ENCODE assay signal across 21 mouse cellular contexts in the genomic region with DNA sequence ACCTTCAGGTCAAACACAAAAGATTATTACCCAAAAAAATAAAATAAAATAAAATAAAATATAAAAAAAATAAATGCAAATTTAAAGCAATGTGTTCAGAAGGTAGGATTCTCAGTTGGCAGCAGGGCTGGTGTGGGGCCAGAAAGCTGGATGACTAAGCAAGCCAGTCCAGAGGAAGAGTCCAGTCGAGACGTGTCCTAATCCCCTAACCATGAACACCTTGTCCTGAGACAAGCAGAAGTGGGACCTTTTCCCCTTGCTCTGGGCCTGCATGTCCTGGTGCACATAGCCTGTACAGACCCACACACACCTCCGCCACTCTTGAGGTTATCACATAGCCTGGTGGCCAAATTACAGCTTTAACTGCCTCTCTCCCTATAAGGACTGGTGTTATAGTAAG. TPM values are rescaled to one million over a fixed set of nuclear protein-coding genes. Genes with fewer than 3 reads are reported as not detected.
A peak's percentile ranks its signal among the peaks of the same experiment; 100 is the strongest.
DNase-seq lines count a peak whose midpoint lies in the region; ATAC-seq and TF ChIP-seq lines count a peak whose summit lies in the region.
"Had no signal": no experiment of that assay in that cellular context is flagged by ENCODE, and none has a peak within 500 bp of the region (broad histone marks: within the 10 kb centered on the region; RNA-seq: fewer than 3 reads in every experiment).

No protein-coding gene starts in this region.

- TF ChIP-seq POLR2A in MEL (IDR thresholded peaks at IDR 0.05; ENCODE audit: control insufficient read depth in 1 of 2, insufficient read depth in 1 of 2, low read depth in 1 of 2, low read length in 2 of 2, poor library complexity in 1 of 2) = no peak

- H3K4me1 ChIP-seq in MEL (ENCODE audit: control insufficient read depth in 1 of 2, insufficient read depth in 2 of 2, low read length in 2 of 2) = peaks cover 13 to 28% of the 10 kb centered on the region in 2 experiments
- H3K4me1 ChIP-seq: hindbrain, embryonic 12.5 days; kidney, embryonic 15.5 days had no signal

- peaks cover 19% of the 10 kb centered on the region for H3K79me2 ChIP-seq in MEL (ENCODE audit: control insufficient read depth, insufficient read depth, low read length, poor library complexity)

- H3K27me3 ChIP-seq in MEL (ENCODE audit: control insufficient read depth in 1 of 2, insufficient read depth in 2 of 2, low read length in 2 of 2) = no peaks in the 10 kb centered on the region
- H3K27me3 ChIP-seq: embryonic facial prominence, embryonic 15.5 days; hindbrain, embryonic 12.5 days; kidney, embryonic 15.5 days had no signal

- H3K4me3 ChIP-seq in MEL (ENCODE audit: control insufficient read depth in 1 of 2, insufficient read depth in 1 of 2, low read depth in 2 of 2, low read length in 2 of 2) = no peak overlapping the region
- H3K4me3 ChIP-seq: embryonic facial prominence, embryonic 15.5 days; hindbrain, embryonic 12.5 days; kidney, embryonic 15.5 days had no signal

- H3K9ac ChIP-seq in MEL (ENCODE audit: control insufficient read depth, low read depth, low read length, poor library complexity, severe bottlenecking) = no peak overlapping the region
- H3K9ac ChIP-seq: embryonic facial prominence, embryonic 15.5 days; forebrain, postnatal 0 days; hindbrain, embryonic 12.5 days; kidney, embryonic 15.5 days had no signal

- no peak overlapping the region; the same call in 1 of the 2 replicates for H3K27ac ChIP-seq in MEL (ENCODE audit: control insufficient read depth, low read depth, low read length)
- H3K27ac ChIP-seq: embryonic facial prominence, embryonic 15.5 days; hindbrain, embryonic 12.5 days; kidney, embryonic 15.5 days; stomach, postnatal 0 days had no signal

- no peak for TF ChIP-seq EP300 in MEL (IDR thresholded peaks at IDR 0.05; ENCODE audit: low read depth in 1 of 2, low read length in 2 of 2)

- no peaks in the 10 kb centered on the region for H3K9me3 ChIP-seq in MEL (replicated peaks; ENCODE audit: insufficient read depth, low read length)
- H3K9me3 ChIP-seq: embryonic facial prominence, embryonic 15.5 days; hindbrain, embryonic 12.5 days; kidney, embryonic 15.5 days had no signal

- no peak for TF ChIP-seq CTCF in MEL (IDR thresholded peaks at IDR 0.05 in 2 of 3, conservative IDR thresholded peaks at IDR 0.05 in 1 of 3; ENCODE audit: control insufficient read depth in 1 of 3, insufficient read depth in 1 of 3, low read depth in 2 of 3, low read length in 3 of 3, poor library complexity in 1 of 3, severe bottlenecking in 1 of 3)

- peak; percentile 36 to 44 for DNase-seq in adrenal gland, postnatal 36 days
- no peak for DNase-seq in adrenal gland, adult 8-10 months
- DNase-seq in kidney, postnatal 36 days = peak; percentile 22 to 28
- no peak for DNase-seq in kidney, adult 9 months
- peak; percentile 23 for DNase-seq in MEL (ENCODE audit: low read depth, low spot score)
- DNase-seq in left cerebral cortex, adult 8-10 months (ENCODE audit: low spot score in 2 of 2) = no peak
- DNase-seq: B cell, adult 2 months; cerebellum, adult 9-10 months; forebrain, postnatal 0 days; gastrocnemius, postnatal 36 days; lung, adult 18-20 months; lung, postnatal 14 days; midbrain, embryonic 14.5 days; thymus, adult 2 months; thymus, postnatal 4 days had no signal

- peaks cover 31 to 51% of the 10 kb centered on the region in 2 experiments for H3K36me3 ChIP-seq in MEL (ENCODE audit: control insufficient read depth in 1 of 2, insufficient read depth in 2 of 2, low read length in 2 of 2)

- TF ChIP-seq RAD21 in MEL (IDR thresholded peaks at IDR 0.05; ENCODE audit: low read depth, low read length) = no peak

- ATAC-seq in megakaryocyte-erythroid progenitor cell, adult 5-6 weeks (replicated peaks; ENCODE audit: low FRiP score, low TSS enrichment, poor library complexity, severe bottlenecking) = 0 out of 2 replicates have a peak, but pooled peaks have one; percentile 43
- ATAC-seq: forebrain, postnatal 0 days; inflammation-experienced regulatory T-cells, adult 6 months had no signal

TF ChIP-seq in MEL, 35 proteins besides CTCF, POLR2A, EP300 and RAD21:
- no peak for TF ChIP-seq MYC (IDR thresholded peaks at IDR 0.05; ENCODE audit: low read depth, low read length)

RNA-seq across cellular contexts. Expression of a gene that starts 35.1 kb away (rescaled TPM):
- 100 to 1,000 TPM; 182 to 184 TPM for total RNA-seq in adrenal gland, postnatal 36 days (2021)
- total RNA-seq in adrenal gland, adult 8-10 months (2022) = 100 to 1,000 TPM; 170 to 195 (median 182) TPM
- 81.3 and 82.7 TPM in 2 replicates for total RNA-seq in MEL (2012; rRNA removed)
- polyA plus RNA-seq in MEL (2012; ENCODE audit: insufficient read depth in 1 of 2, insufficient read length in 2 of 2, low read depth in 1 of 2, low replicate concordance in 2 of 2, missing spikeins in 1 of 2) = 100 to 1,000 TPM in 1 of 2 experiments, 10 to 100 TPM in 1; 66.2 to 119 TPM
- total RNA-seq in megakaryocyte-erythroid progenitor cell, adult 5-6 weeks (2014; fragmentation: Nextera tagmentation) = 186 and 189 TPM in 2 replicates
- 134 and 158 TPM in 2 replicates for total RNA-seq in megakaryocyte-erythroid progenitor cell, adult 5-6 weeks (2017)
- total RNA-seq in left cerebral cortex, adult 8-10 months (2022) = 100 to 1,000 TPM; 101 to 104 (median 102) TPM

Comparison
In these comparisons a context has a peak if more than half of its experiments do, and no peak if none do; other contexts are left out.
1. DNase-seq: peak in adrenal gland, postnatal 36 days (2 of 2), kidney, postnatal 36 days (2 of 2) and MEL (single experiment); none in adrenal gland, adult 8-10 months (single experiment), kidney, adult 9 months (single experiment) and left cerebral cortex, adult 8-10 months (0 of 2).